Mouse (Mus musculus) megakaryocyte-erythroid progenitor cell, adult 5-6 weeks (primary cell): ENCODE data around the gene Fam135a. TPM values are rescaled to one million over a fixed set of nuclear protein-coding genes. Genes with fewer than 3 reads are reported as not detected.
"Not testable (repeated sequence)": the region's sequence is repeated elsewhere in the genome, so short reads cannot be mapped to it uniquely, and the experiment has no call there.

Experiments
- ATAC-seq: replicated peaks from 2 replicates; pipeline ENCODE4 v1.8.0; 2016; ENCODE audit warnings: mild to moderate bottlenecking, inconsistent platforms; ENCODE audit not compliant: severe bottlenecking, poor library complexity, low FRiP score, low TSS enrichment
- total RNA-seq, 2 experiments: library from RNA; stranded (forward) in 1 of 2; stranded (reverse) in 1 of 2; fragments of 200-1000, 215-1000 nt in 1 of 2; fragments of >200 nt in 1 of 2; fragmentation: Nextera tagmentation in 1 of 2; gene quantifications; 2 replicates each; pipeline ENCODE4 v1.2.3; 2014 to 2017

Gene Fam135a
- total RNA-seq, 2 experiments from 2014 or later = not detected

- ATAC-seq = not testable (repeated sequence)
Measured at GRCm38 (mm10) chr1:23971159-23971558, 129.0 kb downstream of the Fam135a start.

GRCm38 (mm10) chr1:23968027-23968725 lies 132.0 kb downstream of the Fam135a start:
- peak; percentile 62 for ATAC-seq

DNA sequence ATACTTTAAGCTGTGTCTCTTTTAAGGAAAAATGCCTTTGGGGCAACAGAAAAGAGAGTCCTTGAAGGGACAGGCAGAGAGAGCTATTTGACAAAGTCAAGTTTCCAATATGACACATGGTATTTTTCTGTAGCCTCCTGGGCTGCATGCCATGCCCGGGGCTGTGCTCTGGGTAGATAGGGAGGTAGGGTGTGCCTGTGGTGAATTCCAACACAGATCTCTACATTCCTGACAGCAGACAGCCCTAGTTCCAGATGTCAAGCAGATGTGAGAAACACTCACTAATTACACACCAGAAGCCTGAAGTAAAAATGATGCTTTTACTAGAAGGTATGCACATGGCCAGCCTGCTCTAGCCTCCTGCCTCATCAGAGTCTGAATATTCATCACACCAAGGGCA lies 133.9 kb downstream of the Fam135a start:
- ATAC-seq = peak; percentile 96

Other genes starting within 250 kb of the Fam135a start
- 87.1 and 94.7 TPM in 2 replicates for gene Smap1, start 178.0 kb downstream of the Fam135a start, total RNA-seq (2014; fragmentation: Nextera tagmentation)
- 46.3 and 52.1 TPM in 2 replicates for gene Smap1, start 178.0 kb downstream of the Fam135a start, total RNA-seq (2017)
- gene Sdhaf4, start 94.7 kb downstream of the Fam135a start, total RNA-seq (2014; fragmentation: Nextera tagmentation) = 31.9 and 43.0 TPM in 2 replicates
- gene Sdhaf4, start 94.7 kb downstream of the Fam135a start, total RNA-seq (2017) = 19.0 and 26.1 TPM in 2 replicates
- not detected in 2 replicates for gene Col9a1, start 77.3 kb upstream of the Fam135a start, total RNA-seq (2014; fragmentation: Nextera tagmentation)
- not detected in 2 replicates for gene Col9a1, start 77.3 kb upstream of the Fam135a start, total RNA-seq (2017)